Mouse (Mus musculus) thymus, adult 2 months (tissue): ENCODE results near the gene Tns4.

Experiments
- CTCF ChIP-seq: fragments of 200-500 bp; IDR thresholded peaks from 2 replicates; pipeline ENCODE4 v1.5.1; 2012; ENCODE audit warnings: mild to moderate bottlenecking, control low read depth, low read length, moderate library complexity, borderline replicate concordance; ENCODE audit not compliant: control insufficient read depth, poor library complexity, insufficient read depth; ENCODE audit errors: extremely low read depth
- POLR2A ChIP-seq: fragments of 200-500 bp; IDR thresholded peaks from 2 replicates; pipeline ENCODE4 v1.6.1; 2012; ENCODE audit warnings: mild to moderate bottlenecking, low read length, control low read depth, moderate library complexity; ENCODE audit not compliant: control insufficient read depth, poor library complexity, insufficient read depth; ENCODE audit errors: extremely low read depth

GRCm38 (mm10) chr11:99127785-99128682 lies 38.9 kb upstream of the Tns4 start:
- no peak for TF ChIP-seq POLR2A
- TF ChIP-seq CTCF: no peak
